Mouse (Mus musculus) heart, embryonic 14.5 days (tissue): ENCODE data around the gene Pdhx. TPM values are rescaled to one million over a fixed set of nuclear protein-coding genes. Genes with fewer than 3 reads are reported as not detected.

Source experiments
- ATAC-seq: fragments of 200-750 bp; cut with Nextera tagmentation; 2 replicates; pipeline ENCODE4 v1.8.0; 2017; ENCODE audit warnings: low read depth, moderate TSS enrichment; ENCODE audit not compliant: insufficient number of reproducible peaks, insufficient read depth, low FRiP score
- H3K27ac ChIP-seq, 2 experiments: fragments of 200-500 bp in 1 of 2; fragments of 300-500 bp in 1 of 2; sonication (generic) in 1 of 2; replicated peaks in 1 of 2; 2 replicates each; pipeline ENCODE4 v1.5.1; 2012 to 2014; ENCODE audit warnings: low read depth in 2 of 2, low read length in 2 of 2, control low read depth in 1 of 2, mild to moderate bottlenecking in 1 of 2, mixed read lengths in 1 of 2; ENCODE audit not compliant: control insufficient read depth in 1 of 2, insufficient read depth in 1 of 2
- H3K27me3 ChIP-seq: fragments of 300-500 bp; sonication (generic); 2 replicates; pipeline ENCODE4 v1.6.1; 2014; ENCODE audit warnings: mild to moderate bottlenecking, low read length, control low read depth; ENCODE audit not compliant: control insufficient read depth, insufficient read depth
- H3K36me3 ChIP-seq: fragments of 300-500 bp; sonication (generic); 2 replicates; pipeline ENCODE4 v1.6.1; 2014; ENCODE audit warnings: mild to moderate bottlenecking, control low read depth, low read length, mixed read lengths; ENCODE audit not compliant: control insufficient read depth, insufficient read depth
- H3K4me1 ChIP-seq, 2 experiments: fragments of 200-500 bp in 1 of 2; fragments of 300-500 bp in 1 of 2; sonication (generic) in 1 of 2; 2 replicates each; pipeline ENCODE4 v1.6.1; 2012 to 2014; ENCODE audit warnings: low read length in 2 of 2, control low read depth in 1 of 2, mixed read lengths in 1 of 2; ENCODE audit not compliant: control insufficient read depth in 2 of 2, insufficient read depth in 2 of 2
- H3K4me2 ChIP-seq: fragments of 300-500 bp; sonication (generic); 2 replicates; pipeline ENCODE4 v1.6.1; 2014; ENCODE audit warnings: mild to moderate bottlenecking, low read length
- H3K4me3 ChIP-seq, 2 experiments: fragments of 200-500 bp in 1 of 2; fragments of 300-500 bp in 1 of 2; sonication (generic) in 1 of 2; 2 replicates each; pipeline ENCODE4 v1.5.1; 2012 to 2014; ENCODE audit warnings: low read length in 2 of 2, mild to moderate bottlenecking in 2 of 2, control low read depth in 1 of 2, low read depth in 1 of 2, moderate library complexity in 1 of 2; ENCODE audit not compliant: control insufficient read depth in 1 of 2, insufficient read depth in 1 of 2
- H3K9ac ChIP-seq: fragments of 300-500 bp; sonication (generic); 2 replicates; pipeline ENCODE4 v1.6.1; 2014; ENCODE audit warnings: mild to moderate bottlenecking, low read length
- H3K9me3 ChIP-seq: fragments of 300-500 bp; sonication (generic); 2 replicates; pipeline ENCODE4 v1.6.1; 2016; ENCODE audit warnings: low read length, control low read depth; ENCODE audit not compliant: control insufficient read depth
- WGBS: fragments of 180-500 bp; shearing (Covaris S2); extraction: QIAGEN DNeasy Blood & Tissue Kit; methylation state at CpG from one replicate; pipeline ENCODE4 v1.1.7; 2014; 5-methylcytosine and 5-hydroxymethylcytosine counted together
- polyA plus RNA-seq: library from polyadenylated mRNA; unstranded; fragments of >200 nt; fragmentation: Nextera tagmentation; extraction: Ambion mirVana; gene quantifications from 2 replicates; pipeline ENCODE4 v1.2.1, GENCODE M21; 2014

Gene Pdhx
- polyA plus RNA-seq, 1 experiment from 2014 or later = 52.9 TPM

DNA sequence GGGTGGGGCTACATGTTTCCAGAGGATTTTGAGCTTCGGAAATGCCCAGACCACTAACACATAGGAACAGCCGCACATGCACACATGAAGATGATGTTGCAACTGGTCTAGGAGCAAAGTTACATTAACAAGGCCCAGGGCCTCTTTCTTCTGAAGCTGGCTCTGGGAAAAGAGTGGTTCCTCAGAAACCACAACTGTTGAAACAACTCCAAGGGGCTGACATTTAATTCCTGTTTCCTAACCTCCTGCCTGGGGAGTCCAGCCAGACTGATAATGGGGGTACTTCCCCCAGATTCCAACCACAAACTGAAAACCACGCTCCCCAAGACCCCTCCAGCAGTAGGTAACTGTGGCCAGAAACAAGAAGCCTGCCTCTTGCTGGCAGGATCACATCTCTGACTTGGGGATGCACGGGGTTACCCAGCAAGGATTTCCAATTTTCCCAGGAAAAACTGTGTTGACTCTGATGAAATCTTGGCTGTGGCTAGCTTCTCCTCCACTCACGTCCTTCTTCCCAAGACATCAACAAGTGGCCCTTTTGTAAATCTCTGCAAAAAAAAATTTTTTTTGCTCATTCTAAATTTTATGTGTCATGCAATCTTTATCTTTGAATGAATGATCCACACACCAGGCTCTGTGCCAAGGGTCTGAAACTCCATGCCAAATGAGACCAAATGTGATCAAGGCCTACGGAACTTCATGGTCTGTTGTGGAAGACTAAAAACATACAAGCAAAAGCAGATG lies 86.2 kb downstream of the Pdhx start:
- H3K9ac ChIP-seq = no peak overlapping the region
- no peaks in the 10 kb centered on the region for H3K9me3 ChIP-seq
- H3K27ac ChIP-seq = no peak overlapping the region
- ATAC-seq = no peak
- peaks cover 0 to 3% of the 10 kb centered on the region in 2 experiments; a peak in 1 of 4 replicates for H3K4me1 ChIP-seq
- no peak overlapping the region for H3K4me3 ChIP-seq
- H3K27me3 ChIP-seq = no peaks in the 10 kb centered on the region
- H3K4me2 ChIP-seq = no peak overlapping the region
- no peaks in the 10 kb centered on the region for H3K36me3 ChIP-seq
- 74% methylated on average over 6 of the region's 6 CpGs for WGBS

DNA sequence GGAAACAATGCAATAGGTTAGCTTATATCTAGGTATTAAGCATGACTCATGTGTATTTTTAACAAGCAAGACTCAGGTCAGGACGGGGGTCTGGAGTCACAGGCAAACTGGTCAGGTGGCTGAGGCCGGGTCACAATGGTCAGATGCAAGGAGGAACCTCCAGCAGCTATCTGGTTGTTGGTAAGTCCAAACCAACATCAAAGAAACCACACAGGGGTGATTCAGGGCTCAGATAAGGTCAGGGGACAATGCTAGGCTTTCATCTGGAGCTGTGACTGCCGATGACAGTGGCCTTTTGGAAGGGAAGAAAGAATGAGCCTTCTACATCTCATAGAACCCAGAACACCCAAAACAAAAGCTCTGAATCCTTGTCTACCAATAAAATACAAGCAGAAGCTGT lies 86.9 kb downstream of the Pdhx start:
- 47% methylated on average over 3 of the region's 3 CpGs for WGBS
- H3K27me3 ChIP-seq = no peaks in the 10 kb centered on the region
- ATAC-seq = no peak

DNA sequence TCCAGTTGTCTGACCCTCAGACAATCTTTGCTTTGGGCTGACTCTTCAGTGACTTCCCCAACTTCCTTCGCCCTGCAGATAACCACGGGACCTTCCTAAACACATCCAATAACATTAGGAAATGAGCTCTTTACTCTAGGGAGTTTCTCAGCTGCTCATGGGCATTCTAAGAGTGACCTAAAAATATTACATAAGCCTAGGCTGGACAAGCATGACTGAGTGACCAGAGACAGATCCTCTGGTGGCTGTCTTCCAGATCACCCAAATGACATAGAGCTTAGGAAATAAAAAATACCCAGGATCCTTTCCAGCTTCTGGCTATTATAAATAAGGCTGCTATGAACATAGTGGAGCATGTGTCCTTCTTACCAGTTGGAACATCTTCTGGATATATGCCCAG lies 90.5 kb downstream of the Pdhx start:
- no peaks in the 10 kb centered on the region for H3K36me3 ChIP-seq
- no peaks in the 10 kb centered on the region for H3K9me3 ChIP-seq
- H3K27me3 ChIP-seq = no peaks in the 10 kb centered on the region
- H3K27ac ChIP-seq = no peak overlapping the region
- H3K4me3 ChIP-seq = no peak overlapping the region
- WGBS = 67% methylated on average over 2 of the region's 2 CpGs
- H3K9ac ChIP-seq = no peak overlapping the region
- peaks cover 0 to 3% of the 10 kb centered on the region in 2 experiments; a peak in 1 of 4 replicates for H3K4me1 ChIP-seq
- H3K4me2 ChIP-seq = no peak overlapping the region
- ATAC-seq = no peak

More for the DNA sequence above, 86.9 kb downstream of the Pdhx start:
- Histone ChIP-seq H3K9me3 (no peaks in the 10 kb centered on the region), H3K36me3 (no peaks in the 10 kb centered on the region), H3K4me1 (peaks cover 0 to 3% of the 10 kb centered on the region in 2 experiments; a peak in 1 of 4 replicates), H3K4me2 (no peak overlapping the region), H3K9ac (no peak overlapping the region), H3K4me3 (no peak overlapping the region), H3K27ac (no peak overlapping the region)

DNA sequence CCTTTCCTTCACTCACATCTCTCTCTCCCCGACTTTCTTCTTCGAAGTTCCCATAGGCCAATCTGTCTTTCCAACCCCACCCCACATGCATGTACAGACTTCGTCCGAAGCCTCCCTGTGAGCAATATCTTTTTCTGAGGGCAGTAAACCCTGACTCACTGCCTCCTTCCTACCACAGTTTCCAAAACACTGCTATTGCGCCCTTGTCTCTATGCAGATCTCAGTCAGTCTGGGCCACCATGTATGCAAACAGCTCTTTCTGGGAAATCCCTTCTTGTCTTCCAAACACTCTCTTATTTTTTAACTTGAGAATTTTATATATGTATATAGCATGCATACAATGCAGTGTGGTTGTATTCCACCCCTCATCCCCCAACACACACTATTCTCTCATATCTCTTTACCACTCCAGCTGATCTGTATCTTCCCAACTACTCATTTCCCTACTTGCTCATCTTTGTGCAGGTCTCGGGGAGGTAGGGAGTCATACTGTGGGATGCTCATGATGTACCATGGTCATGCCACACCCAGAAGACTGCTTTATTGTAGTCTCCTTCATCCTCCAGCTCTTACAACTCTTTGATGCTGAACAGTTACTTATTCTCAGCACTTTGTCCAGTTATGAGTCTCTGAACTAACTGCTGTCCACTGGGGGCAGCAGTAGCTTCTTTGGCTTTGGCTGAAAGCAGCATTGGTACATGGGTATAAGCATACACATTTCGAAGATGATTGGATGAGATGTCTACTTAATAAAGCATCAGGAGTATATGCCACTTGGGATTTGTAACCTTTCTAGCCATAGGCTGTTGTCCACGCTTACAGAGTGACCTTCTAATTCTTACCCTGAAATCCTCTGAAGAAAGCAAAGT lies 91.6 kb downstream of the Pdhx start:
- Histone ChIP-seq H3K9me3 (no peaks in the 10 kb centered on the region), H3K9ac (no peak overlapping the region), H3K27me3 (no peaks in the 10 kb centered on the region), H3K36me3 (no peaks in the 10 kb centered on the region), H3K4me3 (no peak overlapping the region), H3K4me1 (0 out of 4 replicates have a peak, but pooled peaks cover 0 to 3% of the 10 kb centered on the region in 2 experiments), H3K4me2 (no peak overlapping the region), H3K27ac (no peak overlapping the region)
- 83% methylated on average over 8 of the region's 8 CpGs for WGBS
- no peak for ATAC-seq

DNA sequence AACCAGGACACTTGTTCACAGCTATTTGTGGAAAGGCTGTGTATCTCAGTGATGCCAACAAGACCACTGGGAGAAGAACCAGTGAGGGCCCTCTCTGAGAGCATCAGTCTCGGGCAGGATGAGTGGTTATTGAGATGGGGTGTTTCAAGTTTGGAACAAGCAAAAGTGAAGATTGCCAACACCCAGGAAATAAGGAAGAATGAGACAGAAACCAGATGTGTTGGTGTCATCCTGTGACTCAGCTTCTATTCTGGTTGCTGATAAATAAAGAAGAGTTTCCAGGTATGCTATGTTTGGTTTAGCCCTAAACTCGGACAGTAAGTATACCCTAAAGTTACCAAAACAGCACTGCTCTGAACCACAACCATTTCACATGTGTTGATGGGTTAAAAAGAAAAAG lies 92.4 kb downstream of the Pdhx start:
- Histone ChIP-seq H3K27ac (no peak overlapping the region), H3K4me2 (no peak overlapping the region), H3K4me1 (no peaks in the 10 kb centered on the region; a peak in 1 of 4 replicates), H3K9me3 (no peaks in the 10 kb centered on the region), H3K9ac (no peak overlapping the region), H3K27me3 (no peaks in the 10 kb centered on the region), H3K36me3 (no peaks in the 10 kb centered on the region), H3K4me3 (no peak overlapping the region)
- WGBS = 55% methylated on average over 2 of the region's 2 CpGs
- no peak for ATAC-seq

DNA sequence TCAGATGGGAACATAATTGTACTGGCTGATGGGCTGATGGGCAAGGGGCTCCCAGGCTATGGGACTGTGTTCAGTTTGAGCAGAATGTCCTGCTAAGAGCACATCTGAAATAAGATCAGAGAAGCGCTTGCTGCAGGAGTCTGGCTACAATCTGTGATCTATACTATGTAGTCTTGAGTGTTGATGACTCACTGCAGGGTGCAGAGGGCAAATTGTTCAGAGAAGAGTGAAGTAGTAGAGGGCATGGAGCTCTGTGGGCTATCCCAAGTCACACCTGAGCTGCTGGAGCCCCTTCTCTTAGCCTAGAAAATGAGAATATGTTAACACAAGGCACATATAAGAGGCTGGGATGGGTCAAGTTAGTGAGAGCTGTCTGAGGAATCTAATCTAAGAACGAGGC lies 93.8 kb downstream of the Pdhx start:
- H3K4me1 ChIP-seq = no peaks in the 10 kb centered on the region; a peak in 1 of 4 replicates
- H3K27me3 ChIP-seq = no peaks in the 10 kb centered on the region
- H3K4me3 ChIP-seq = no peak overlapping the region
- H3K9ac ChIP-seq = no peak overlapping the region
- no peaks in the 10 kb centered on the region for H3K36me3 ChIP-seq
- H3K27ac ChIP-seq = no peak overlapping the region
- H3K4me2 ChIP-seq = no peak overlapping the region
- WGBS = 50% methylated on average over 2 of the region's 2 CpGs
- no peak for ATAC-seq
- no peaks in the 10 kb centered on the region for H3K9me3 ChIP-seq

DNA sequence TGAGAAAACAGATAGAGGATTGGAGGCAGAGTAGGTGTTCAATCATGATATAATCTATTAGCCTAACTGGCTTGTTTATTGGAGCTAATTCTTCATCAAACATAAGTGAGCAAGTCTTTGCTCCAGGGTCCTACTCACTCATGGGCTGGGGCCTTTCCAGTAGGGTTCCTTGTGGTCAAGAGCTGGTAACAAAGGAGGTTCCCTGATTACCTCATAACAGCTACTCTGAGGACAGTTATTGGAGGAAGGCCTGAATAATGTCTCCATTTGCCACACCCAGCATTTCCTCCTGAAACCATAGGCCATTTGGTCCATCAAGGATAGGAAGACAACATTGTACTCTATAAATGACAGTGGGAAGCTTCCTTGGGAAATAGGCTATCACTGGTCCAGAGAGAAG lies 94.2 kb downstream of the Pdhx start:
- no peaks in the 10 kb centered on the region for H3K27me3 ChIP-seq
- H3K36me3 ChIP-seq = no peaks in the 10 kb centered on the region
- no peak overlapping the region for H3K27ac ChIP-seq
- no peaks in the 10 kb centered on the region for H3K9me3 ChIP-seq
- ATAC-seq = no peak
- H3K9ac ChIP-seq = no peak overlapping the region
- H3K4me2 ChIP-seq = no peak overlapping the region
- no peaks in the 10 kb centered on the region; a peak in 1 of 4 replicates for H3K4me1 ChIP-seq
- H3K4me3 ChIP-seq = no peak overlapping the region
